Mouse (Mus musculus) embryonic facial prominence, embryonic 14.5 days (tissue): ENCODE measurements around the gene Slfn14. TPM values are rescaled to one million over a fixed set of nuclear protein-coding genes. Genes with fewer than 3 reads are reported as not detected.

Experiments used
- ATAC-seq: fragments of 200-750 bp; cut with Nextera tagmentation; 2 replicates; pipeline ENCODE4 v1.8.0; 2017; ENCODE audit warnings: low read depth, moderate number of reproducible peaks, moderate TSS enrichment
- DNase-seq: peaks from one replicate; pipeline ENCODE4 v3.0.0-alpha.2; 2015; ENCODE audit warnings: low spot score
- H3K27ac ChIP-seq: fragments of 300-500 bp; sonication (generic); replicated peaks from 2 replicates; pipeline ENCODE4 v1.5.1; 2014; ENCODE audit warnings: low read depth, mild to moderate bottlenecking, low read length, moderate library complexity
- H3K27me3 ChIP-seq: fragments of 300-500 bp; sonication (generic); replicated peaks from 2 replicates; pipeline ENCODE4 v1.6.1; 2014; ENCODE audit warnings: low read length; ENCODE audit not compliant: control insufficient read depth, insufficient read depth
- H3K36me3 ChIP-seq: fragments of 300-500 bp; sonication (generic); 2 replicates; pipeline ENCODE4 v1.6.1; 2014; ENCODE audit warnings: low read length, mixed read lengths; ENCODE audit not compliant: control insufficient read depth, insufficient read depth
- H3K4me1 ChIP-seq: fragments of 300-500 bp; sonication (generic); 2 replicates; pipeline ENCODE4 v1.6.1; 2014; ENCODE audit warnings: antibody characterized with exemption, low read length; ENCODE audit not compliant: control insufficient read depth, insufficient read depth
- H3K4me2 ChIP-seq: fragments of 300-500 bp; sonication (generic); 2 replicates; pipeline ENCODE4 v1.6.1; 2014; ENCODE audit warnings: low read depth, mild to moderate bottlenecking, low read length, moderate library complexity, mixed read lengths
- H3K4me3 ChIP-seq: fragments of 300-500 bp; sonication (generic); 2 replicates; pipeline ENCODE4 v1.5.1; 2014; ENCODE audit warnings: low read depth, mild to moderate bottlenecking, low read length
- H3K9ac ChIP-seq: fragments of 300-500 bp; sonication (generic); 2 replicates; pipeline ENCODE4 v1.6.1; 2014; ENCODE audit warnings: low read depth, mild to moderate bottlenecking, low read length, moderate library complexity, mixed read lengths
- H3K9me3 ChIP-seq: fragments of 300-500 bp; sonication (generic); 2 replicates; pipeline ENCODE4 v1.6.1; 2016; ENCODE audit warnings: low read length; ENCODE audit not compliant: control insufficient read depth
- WGBS: fragments of 180-500 bp; shearing (Covaris S2); extraction: QIAGEN DNeasy Blood & Tissue Kit; methylation state at CpG from one replicate; pipeline ENCODE4 v1.1.7; 2014; 5-methylcytosine and 5-hydroxymethylcytosine counted together
- polyA plus RNA-seq: library from polyadenylated mRNA; unstranded; fragments of >200 nt; fragmentation: Nextera tagmentation; extraction: Ambion mirVana; gene quantifications from 2 replicates; pipeline ENCODE4 v1.2.1, GENCODE M21; 2014

The Slfn14 gene
- polyA plus RNA-seq, 1 experiment from 2014 or later = 0.22 TPM

DNA sequence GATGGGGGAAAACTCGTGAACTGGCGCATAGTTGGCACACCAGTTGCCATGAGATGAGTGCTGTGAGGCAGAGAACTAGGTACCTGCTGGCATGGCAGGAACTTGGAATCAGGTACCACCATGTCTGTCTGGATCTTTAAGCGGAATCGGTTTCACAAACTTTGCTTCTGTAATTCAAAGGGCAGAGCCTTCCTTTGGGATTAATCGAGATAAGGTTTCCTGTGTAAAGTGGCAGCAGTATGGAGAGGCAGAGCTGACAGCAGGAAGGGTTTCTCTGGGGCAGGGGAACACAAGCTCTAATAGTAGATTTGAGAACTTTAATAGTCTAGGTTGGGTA, 5.7 kb upstream of the Slfn14 start:
- DNase-seq = no peak
- Histone ChIP-seq H3K4me3 (peak overlapping the region; percentile 61), H3K9ac (peak overlapping the region; percentile 80), H3K36me3 (peaks cover 17% of the 10 kb centered on the region), H3K9me3 (no peaks in the 10 kb centered on the region), H3K27ac (no peak overlapping the region), H3K27me3 (no peaks in the 10 kb centered on the region), H3K4me1 (peaks cover 11% of the 10 kb centered on the region; the same call in 1 of the 2 replicates), H3K4me2 (peak overlapping the region; percentile 92)
- WGBS = 1% methylated on average over 5 of the region's 5 CpGs
- no peak for ATAC-seq

DNA sequence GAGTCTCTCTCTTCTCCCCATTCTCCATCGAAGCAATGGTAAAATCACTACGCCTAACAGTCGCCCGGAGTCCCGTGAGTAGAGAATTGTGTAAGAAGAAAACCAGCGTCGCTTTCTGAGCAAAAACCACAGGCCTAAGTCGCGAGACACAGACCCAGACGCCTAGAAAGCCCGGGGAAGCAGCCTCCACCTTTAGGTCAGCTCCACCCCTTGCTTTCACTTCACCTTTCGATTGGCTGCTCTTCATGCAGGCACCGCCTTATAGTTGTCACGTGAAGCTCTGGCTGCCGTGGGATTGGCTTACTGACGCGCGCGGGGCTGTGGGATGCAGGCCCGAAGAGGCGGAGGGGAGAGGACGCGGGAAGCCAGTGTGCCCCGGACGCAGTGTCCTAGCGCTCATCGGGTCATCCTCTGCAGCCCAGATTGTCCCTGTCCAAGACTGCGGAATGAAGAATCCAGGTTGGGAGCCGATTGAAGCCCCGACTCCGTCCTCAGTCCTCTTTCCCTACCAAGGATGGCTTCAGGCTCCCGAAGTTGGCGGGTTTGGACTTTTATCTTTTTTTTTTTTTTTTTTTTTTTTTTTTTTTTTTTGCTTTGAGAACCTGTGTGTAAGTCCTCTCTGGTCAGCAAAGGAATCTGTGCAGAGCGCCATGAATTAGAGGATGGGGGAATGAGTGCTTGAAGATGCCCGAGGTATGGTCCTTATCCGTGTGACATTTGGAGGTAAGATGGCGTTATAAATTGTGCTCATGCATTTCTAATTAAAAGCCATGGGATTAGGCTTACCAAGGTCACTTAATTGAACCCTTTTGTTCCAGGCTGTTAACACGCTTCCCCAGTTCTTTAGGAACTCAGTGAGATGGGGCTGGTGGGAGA, 5.1 kb upstream of the Slfn14 start:
- ATAC-seq = peak; percentile 99
- under 1% methylated on average over 37 of the region's 38 CpGs for WGBS
- Histone ChIP-seq H3K9ac (peak overlapping the region; percentile 80), H3K9me3 (no peaks in the 10 kb centered on the region), H3K27me3 (no peaks in the 10 kb centered on the region), H3K4me2 (peak overlapping the region; percentile 92), H3K4me1 (peaks cover 11% of the 10 kb centered on the region; the same call in 1 of the 2 replicates), H3K4me3 (peak overlapping the region; percentile 61), H3K36me3 (peaks cover 16% of the 10 kb centered on the region), H3K27ac (peak overlapping the region; percentile 84)
- peak; percentile 99 for DNase-seq

DNA sequence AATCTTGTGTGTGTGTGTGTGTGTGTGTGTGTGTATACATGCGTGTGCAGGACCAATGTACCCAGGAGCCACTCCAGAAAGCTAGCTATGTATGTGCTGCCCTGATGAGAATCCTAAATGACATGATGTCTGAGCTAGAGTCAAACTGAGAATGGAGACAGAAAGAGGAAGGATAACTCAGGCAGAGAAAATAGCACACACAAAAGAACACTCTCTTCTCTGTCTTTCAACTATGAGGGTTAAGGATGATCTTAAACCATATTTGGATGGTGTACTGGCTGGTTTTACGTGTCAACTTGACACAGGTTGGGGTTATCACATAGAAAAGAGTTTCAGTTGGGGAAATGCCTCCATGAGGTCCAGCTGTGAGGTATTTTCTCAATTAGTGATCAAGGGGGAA, 3.1 kb upstream of the Slfn14 start:
- peaks cover 11% of the 10 kb centered on the region; the same call in 1 of the 2 replicates for H3K4me1 ChIP-seq
- no peaks in the 10 kb centered on the region for H3K9me3 ChIP-seq
- DNase-seq = no peak
- no peaks in the 10 kb centered on the region for H3K36me3 ChIP-seq
- no peak overlapping the region for H3K9ac ChIP-seq
- H3K27ac ChIP-seq = no peak overlapping the region
- H3K4me2 ChIP-seq = no peak overlapping the region
- WGBS = 72% methylated on average over 2 of the region's 2 CpGs
- H3K4me3 ChIP-seq = no peak overlapping the region
- H3K27me3 ChIP-seq = no peaks in the 10 kb centered on the region
- ATAC-seq = no peak

DNA sequence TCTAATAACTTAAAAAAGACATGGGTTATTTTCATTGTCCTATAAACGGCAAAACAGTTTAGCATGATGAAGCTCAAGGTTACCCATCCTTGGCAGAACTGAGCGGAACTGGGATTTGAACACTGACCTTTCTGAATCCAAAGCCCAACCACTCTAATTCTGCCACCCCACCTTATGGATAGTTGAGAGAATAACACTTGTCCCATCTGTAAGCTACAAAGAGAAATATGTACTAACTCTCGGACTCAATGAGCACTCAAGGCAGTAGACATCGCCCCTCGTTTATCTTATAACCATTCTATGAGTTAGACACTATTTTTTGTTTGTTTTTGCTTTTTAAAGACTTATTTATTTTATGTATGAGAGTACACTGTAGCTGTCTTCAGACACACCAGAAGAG, 2.5 kb upstream of the Slfn14 start:
- Histone ChIP-seq H3K4me2 (no peak overlapping the region), H3K4me3 (no peak overlapping the region), H3K4me1 (peaks cover 11% of the 10 kb centered on the region; the same call in 1 of the 2 replicates), H3K27me3 (no peaks in the 10 kb centered on the region), H3K9me3 (no peaks in the 10 kb centered on the region), H3K36me3 (no peaks in the 10 kb centered on the region), H3K27ac (no peak overlapping the region), H3K9ac (no peak overlapping the region)
- no peak for DNase-seq
- 90% methylated on average over 5 of the region's 5 CpGs for WGBS
- no peak for ATAC-seq

DNA sequence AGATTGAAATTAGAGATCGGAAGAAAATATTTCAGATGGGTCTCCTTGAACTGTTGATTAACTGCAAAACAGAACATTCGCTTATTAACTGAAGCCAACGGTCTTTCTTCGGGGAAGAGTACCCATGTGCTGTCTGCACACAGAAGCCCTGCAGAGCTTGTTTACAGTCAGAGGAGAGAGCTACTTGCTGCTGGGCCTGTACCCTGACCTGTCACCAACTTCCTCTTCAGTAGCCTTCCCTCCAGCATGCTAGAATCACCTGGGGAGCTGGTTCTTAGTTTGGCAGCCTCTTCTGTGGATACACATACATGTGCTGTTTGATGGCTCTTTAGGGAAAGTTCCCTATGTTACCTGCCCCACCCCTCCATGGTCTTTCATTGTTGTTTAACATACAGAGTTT, 899 bp downstream of the Slfn14 start:
- ATAC-seq (no peak), DNase-seq (no peak)
- no peak overlapping the region for H3K4me2 ChIP-seq
- H3K9ac ChIP-seq = no peak overlapping the region
- H3K36me3 ChIP-seq = no peaks in the 10 kb centered on the region
- 81% methylated on average over 4 of the region's 4 CpGs for WGBS
- H3K27me3 ChIP-seq = no peaks in the 10 kb centered on the region
- H3K27ac ChIP-seq = no peak overlapping the region
- H3K9me3 ChIP-seq = no peaks in the 10 kb centered on the region
- no peak overlapping the region for H3K4me3 ChIP-seq
- 0 out of 2 replicates have a peak, but pooled peaks cover 3% of the 10 kb centered on the region for H3K4me1 ChIP-seq

DNA sequence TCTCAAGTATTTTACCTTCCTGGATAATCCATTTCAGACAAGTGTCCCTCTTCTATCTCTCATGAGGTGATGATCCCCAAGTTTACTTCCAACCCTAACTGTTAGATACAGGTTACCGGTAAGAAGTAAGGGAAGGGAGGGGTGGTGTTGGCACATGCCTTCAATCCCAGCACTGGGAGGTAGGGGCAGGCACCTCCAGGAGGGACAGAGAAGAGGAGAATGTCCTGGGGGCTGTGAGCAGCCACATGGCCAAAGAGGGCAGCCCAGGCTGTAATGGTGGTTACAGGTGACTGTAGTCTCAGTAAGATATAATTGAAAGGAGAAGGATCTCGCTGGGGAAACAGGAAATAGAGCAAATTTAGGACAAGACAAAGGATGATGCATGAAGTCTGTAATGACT, 4.4 kb downstream of the Slfn14 start:
- no peak overlapping the region for H3K4me2 ChIP-seq
- H3K27me3 ChIP-seq = no peaks in the 10 kb centered on the region
- H3K9ac ChIP-seq = no peak overlapping the region
- 51% methylated on average over 2 of the region's 2 CpGs for WGBS
- H3K4me1 ChIP-seq = no peaks in the 10 kb centered on the region
- no peak for DNase-seq
- H3K36me3 ChIP-seq = no peaks in the 10 kb centered on the region
- no peaks in the 10 kb centered on the region for H3K9me3 ChIP-seq
- ATAC-seq = no peak
- no peak overlapping the region for H3K4me3 ChIP-seq
- no peak overlapping the region for H3K27ac ChIP-seq

DNA sequence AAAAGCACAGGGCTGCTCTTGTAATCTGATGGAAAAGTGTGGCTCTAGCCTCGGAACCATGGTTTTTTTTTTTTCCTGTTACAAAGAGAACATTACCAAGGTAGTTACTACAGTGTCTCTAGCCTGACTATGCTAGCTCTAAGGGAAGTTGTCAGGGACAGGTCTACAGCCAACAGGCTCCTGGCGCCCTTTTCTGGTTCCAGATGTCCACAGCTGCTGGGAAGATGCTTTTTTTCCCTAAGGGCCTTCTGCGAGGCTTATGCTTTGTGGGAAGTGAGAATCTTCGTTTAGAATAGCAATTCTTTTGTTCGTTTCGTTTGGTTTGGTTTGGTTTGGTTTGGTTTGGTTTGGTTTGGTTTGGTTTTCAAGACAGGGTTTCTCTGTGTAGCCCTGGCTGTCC, 6.8 kb downstream of the Slfn14 start:
- no peaks in the 10 kb centered on the region for H3K27me3 ChIP-seq
- ATAC-seq = no peak
- H3K36me3 ChIP-seq = no peaks in the 10 kb centered on the region
- no peak overlapping the region for H3K4me3 ChIP-seq
- no peaks in the 10 kb centered on the region for H3K9me3 ChIP-seq
- no peak for DNase-seq
- no peak overlapping the region for H3K9ac ChIP-seq
- no peak overlapping the region for H3K4me2 ChIP-seq
- H3K27ac ChIP-seq = no peak overlapping the region
- 63% methylated on average over 6 of the region's 6 CpGs for WGBS
- no peaks in the 10 kb centered on the region for H3K4me1 ChIP-seq

DNA sequence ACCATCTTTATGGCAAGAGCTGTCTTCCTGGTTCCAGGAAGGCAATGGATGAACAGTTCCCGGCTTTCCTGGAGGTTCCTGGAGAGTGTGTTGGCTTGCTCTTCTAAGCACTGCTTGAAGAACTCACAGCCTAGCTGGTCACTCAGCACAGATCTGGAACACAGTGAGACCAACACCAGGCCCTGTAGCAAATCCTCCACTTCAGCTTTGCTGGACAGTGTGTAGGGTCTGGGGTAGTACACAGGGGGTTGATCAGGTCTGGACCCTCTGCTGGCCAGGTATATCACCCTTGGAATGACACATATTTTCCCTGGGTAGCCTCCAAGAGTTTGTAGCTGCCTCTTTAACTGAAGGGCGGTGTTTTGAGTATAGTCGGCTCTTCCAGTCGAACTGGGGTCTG, 7.5 kb downstream of the Slfn14 start:
- WGBS = 76% methylated on average over 4 of the region's 4 CpGs
- no peak overlapping the region for H3K4me2 ChIP-seq

DNA sequence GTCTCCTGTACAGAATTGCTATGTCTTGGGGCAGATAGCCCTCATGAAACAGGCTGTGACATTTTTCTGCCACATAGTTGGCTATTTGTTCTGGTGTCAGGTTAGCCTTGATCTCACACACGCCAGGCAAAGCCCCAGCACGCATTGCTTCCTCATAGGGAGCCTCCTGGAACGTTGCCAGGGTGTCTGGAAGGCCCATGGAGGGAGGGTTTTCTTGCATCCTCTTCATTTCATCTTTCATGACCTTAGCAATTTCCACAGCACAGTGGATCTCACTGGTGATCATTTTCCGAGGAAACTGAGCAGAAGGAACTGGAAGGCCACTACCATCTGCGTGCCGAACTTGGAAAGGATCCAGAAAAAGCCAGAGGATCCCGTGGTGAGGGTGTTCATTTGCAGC, 10.3 kb downstream of the Slfn14 start:
- no peaks in the 10 kb centered on the region for H3K4me1 ChIP-seq
- ATAC-seq (no peak), DNase-seq (no peak)
- H3K4me2 ChIP-seq = no peak overlapping the region
- no peaks in the 10 kb centered on the region for H3K9me3 ChIP-seq
- H3K36me3 ChIP-seq = no peaks in the 10 kb centered on the region
- WGBS = 56% methylated on average over 7 of the region's 7 CpGs
- no peak overlapping the region for H3K4me3 ChIP-seq
- H3K27ac ChIP-seq = no peak overlapping the region
- H3K27me3 ChIP-seq = no peaks in the 10 kb centered on the region
- H3K9ac ChIP-seq = no peak overlapping the region

More for the DNA sequence above, 7.5 kb downstream of the Slfn14 start:
- Histone ChIP-seq H3K27ac (no peak overlapping the region), H3K4me3 (no peak overlapping the region), H3K36me3 (no peaks in the 10 kb centered on the region), H3K9me3 (no peaks in the 10 kb centered on the region), H3K4me1 (no peaks in the 10 kb centered on the region), H3K9ac (no peak overlapping the region), H3K27me3 (no peaks in the 10 kb centered on the region)
- ATAC-seq = no peak
- no peak for DNase-seq
